Mouse (Mus musculus) gastrocnemius, postnatal 36 days (tissue): Measurements from ENCODE around the gene Tarbp2. TPM values are rescaled to one million over a fixed set of nuclear protein-coding genes. Genes with fewer than 3 reads are reported as not detected.

ENCODE experiments used
- DNase-seq, 2 experiments: peaks; one replicate each; pipeline ENCODE4 v3.0.0; 2022
- intact Hi-C: fragments of 180-260 bp; cut with DNase I; formaldehyde crosslinking; loops from one replicate; pipeline ENCODE4 v1.15.1; 2025
- total RNA-seq, 2 experiments: library from RNA; stranded (reverse); gene quantifications; 2 replicates each; pipeline ENCODE4 v1.2.3; 2021

Tarbp2 gene
- total RNA-seq, 2 experiments from 2014 or later: 33.0 to 33.4 TPM

DNA sequence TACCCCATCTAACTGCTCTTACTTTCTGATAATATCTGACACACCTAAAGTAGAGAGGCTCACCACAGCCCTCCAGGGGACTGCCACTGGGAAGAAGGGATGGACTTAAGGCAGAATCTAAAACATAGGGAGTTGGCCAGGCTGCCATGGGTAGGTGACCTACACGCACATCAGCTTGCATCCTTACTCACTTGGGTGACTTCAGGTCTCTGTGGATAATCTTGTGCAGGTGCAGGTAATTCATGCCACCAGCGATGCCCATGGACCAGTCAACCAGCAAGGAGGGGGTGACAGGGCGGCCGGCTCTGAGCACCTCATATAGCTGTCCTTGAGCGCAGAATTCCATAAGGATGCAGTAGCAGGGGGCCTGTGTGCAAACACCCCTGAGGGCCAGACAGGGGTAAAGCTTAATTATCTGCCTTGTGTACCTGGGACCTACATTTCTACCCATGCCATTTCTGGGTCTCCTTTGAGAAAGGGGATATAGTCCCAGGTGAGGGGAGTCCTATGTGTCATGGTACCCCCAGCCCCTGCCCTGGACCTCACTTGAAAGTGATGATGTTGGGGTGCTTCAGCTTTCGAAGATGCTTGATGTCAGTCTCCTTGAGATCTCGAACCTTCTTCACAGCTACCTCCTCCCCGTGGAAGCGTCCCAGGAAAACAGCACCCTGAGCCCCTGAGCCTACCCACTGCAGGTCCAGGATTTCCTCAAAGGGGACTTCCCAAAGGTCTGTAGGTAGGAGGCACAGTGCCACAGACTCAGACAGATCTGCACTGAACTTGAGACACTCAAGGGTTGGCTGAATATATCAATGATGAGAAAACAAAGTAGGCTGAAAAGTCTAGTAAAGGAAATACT lies 13.8 kb upstream of the Tarbp2 start:
- DNase-seq: no peak
- intact Hi-C loops: no loop called here

DNA sequence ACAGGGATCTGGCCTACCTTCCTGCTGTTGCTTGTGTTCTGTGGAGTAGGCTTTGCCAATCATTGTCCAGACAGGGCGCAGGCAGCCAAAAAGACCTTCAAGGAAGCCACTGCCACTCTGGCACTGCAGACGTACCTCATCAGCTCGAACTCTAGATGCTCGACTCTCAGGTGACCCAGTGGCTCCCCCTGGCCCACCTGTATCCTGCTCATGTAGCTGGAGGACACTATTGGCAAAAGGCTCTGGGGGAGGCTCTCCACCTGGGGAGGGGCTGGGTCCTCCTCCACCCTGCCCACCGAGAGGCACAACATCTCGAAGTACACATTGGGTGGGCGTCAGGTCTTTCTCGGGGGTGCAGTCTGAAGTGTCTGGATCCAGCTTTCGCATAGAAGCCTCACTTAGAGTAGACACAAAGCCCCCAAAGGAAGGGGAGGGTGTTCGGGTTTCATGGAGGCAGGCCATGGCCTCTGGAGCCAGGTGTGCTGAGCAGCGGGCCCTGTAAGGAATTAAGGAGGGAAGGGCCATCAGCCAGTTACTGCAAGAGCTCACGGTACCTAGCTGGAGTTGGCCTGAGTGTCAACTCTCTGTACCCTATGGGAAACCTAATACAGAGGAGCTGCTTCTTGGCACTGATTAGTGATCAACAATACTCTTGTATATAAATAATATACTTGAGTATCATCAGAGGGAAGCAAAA lies 12.8 kb upstream of the Tarbp2 start:
- no peak for DNase-seq
- intact Hi-C loops: no loop called here

DNA sequence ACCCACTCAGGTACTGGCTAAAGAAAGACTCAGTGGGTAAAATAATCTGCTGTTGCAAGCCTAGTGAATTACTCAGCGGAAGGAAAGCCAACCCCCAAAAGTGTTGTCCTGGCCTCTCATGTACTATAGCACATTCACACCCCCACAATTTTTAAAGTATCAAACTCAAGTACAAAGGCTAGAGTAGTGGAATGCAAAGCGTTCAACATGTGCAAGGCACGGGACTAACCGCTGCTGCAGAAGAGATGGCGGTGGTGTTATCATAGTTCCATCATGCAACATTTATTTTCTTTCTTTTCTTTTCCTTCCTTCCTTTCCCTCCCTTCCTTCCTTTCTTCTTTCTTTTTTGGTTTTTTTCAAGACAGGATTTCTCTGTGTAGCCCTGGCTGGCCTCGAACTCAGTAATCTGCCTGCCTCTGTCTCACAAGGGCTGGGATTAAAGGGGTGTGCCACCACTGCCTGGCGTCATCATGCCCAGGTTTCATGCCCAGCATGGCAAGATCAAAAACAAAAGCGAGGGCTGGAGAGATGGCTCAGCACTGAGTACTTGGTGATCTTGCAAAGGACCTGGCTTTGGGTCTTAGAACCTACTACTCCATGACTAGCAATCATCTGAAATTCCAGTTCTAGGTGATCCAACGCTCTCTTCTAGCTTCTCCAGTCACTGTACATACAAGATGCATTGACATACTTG lies 12.1 kb upstream of the Tarbp2 start:
- no peak for DNase-seq
- intact Hi-C loops: no loop called here

DNA sequence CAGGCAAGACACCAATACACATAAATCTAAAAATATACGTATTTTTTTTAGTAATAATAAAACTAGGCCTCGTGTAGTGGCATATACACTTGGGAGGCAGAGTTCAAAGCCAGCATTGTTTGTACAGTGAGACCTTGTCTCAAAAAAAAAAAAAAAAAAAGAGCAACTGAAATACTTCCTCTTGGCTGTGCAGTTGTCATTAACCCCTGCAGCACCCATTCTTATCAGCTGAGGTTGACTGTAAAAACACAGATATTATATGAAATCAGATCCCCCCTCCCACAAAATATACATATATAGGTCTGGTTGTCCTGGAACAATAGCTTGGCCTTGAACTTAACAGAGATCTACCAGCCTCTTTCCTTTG lies 11.5 kb upstream of the Tarbp2 start:
- DNase-seq: no peak
- intact Hi-C loops: no loop called here

DNA sequence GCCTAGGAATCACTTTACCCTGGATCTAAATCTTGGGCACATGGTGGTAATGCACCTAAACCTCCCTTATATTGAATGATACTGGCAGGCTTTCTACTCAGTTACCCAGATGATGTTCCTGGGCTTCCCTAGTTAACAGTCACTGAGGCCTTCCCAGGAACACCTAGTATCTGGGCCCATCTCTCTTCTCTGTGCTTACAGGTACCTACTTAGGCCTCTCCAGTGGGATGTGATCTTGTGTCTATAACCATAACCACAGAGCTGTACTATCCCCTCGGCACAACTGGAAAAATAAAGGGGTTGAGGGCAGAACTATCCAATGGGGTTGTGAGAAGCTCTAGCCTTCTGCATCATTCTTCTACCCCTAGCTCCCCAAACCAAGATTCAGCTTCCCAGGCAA lies 11.1 kb upstream of the Tarbp2 start:
- DNase-seq: no peak
- intact Hi-C loops: no loop called here

DNA sequence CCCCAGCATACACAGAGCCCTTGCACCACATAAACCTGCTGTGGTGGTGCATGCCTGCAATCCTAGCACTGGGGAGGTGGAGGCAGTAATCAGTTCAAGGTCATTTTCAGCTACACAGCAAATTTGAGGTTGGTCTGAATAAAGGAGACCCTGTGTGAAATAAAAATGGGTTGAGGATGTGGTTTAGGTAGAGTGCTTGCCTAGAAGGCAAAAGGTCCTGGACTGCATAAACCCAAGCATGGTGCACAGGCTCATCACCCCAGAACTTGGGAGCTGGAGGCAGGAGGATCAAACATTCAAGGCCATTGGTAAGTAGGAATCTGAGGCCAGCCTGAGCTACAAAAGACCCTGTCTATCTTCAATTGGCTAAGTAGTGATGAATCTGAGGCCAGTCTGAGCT lies 10.4 kb upstream of the Tarbp2 start:
- DNase-seq: no peak
- intact Hi-C loops: no loop called here

DNA sequence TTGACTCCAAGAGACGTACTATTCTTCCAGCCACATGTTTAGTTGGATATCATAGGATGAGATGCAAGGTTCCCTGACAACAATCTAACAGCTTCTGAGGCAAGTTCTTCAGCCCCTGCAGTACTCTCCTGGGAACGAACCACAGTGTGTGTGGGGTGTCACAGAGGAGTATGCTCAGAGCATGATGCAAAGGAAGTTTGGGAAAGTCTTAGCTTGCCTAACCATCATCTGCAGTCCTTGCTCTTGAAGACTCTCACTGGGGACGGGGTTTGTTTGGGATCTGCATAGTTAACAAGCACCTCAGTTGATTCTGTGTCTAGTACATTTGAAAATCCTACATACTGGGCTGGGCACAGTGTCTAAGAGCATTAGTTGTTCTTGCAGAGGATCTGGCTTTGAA lies 9.7 kb upstream of the Tarbp2 start:
- no peak for DNase-seq
- intact Hi-C loops: no loop called here

DNA sequence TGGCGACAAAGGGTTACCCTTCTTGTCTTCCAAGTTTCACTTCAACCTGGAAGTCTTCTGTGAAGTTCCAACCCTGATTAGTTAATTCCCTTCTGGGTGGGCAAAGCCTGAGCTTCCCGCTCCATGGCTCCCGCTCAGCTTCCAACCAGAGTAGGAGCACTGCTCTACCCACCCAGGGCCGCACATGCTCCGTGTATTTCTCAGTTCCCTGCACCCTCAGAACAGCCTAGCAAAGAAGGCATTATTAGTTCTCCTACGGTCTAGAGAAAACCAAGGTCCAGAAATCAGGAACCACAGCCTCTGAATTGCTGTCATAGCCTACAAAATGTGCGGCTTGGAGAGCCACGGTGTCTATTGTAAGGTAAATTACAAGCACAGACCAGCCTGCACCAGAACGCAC lies 7.9 kb upstream of the Tarbp2 start:
- DNase-seq: no peak

DNA sequence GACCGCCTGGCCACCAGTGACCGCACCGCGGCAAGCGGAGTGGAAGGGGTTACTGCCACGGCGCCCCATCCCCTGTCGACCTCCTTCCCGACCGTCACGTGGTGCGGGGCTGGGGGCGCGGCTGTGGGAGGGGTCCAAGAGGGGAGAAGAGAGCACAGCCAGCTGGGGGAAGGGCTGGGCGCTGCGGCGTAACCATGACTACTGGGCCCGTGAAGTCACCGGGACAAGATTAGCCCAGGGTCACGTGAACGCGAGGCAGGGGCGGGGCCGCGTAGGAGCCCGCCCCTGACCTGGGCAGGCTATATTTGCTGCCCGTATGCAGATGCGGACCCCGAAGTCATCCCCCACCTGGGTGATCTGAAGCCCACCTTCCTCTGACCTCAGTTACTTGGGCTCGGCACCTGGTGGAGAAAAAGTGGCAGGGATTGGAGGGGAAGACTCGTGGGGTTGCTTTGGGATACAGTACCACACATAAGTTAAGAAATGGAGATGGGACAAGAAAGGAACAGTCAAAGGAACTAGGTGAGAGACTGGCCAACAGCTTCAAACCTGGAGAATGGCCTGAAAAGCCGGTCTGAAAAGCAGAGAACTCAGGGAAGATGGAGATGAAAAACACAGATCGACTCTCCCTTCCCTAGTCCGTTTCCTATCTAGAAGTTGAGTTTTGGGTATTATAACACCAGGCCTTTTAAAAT lies 7.3 kb upstream of the Tarbp2 start:
- intact Hi-C loops: loop anchor here (5.0 kb wide), 1 partner anchor 33 kb away; no protein-coding TSS in a partner anchor
- DNase-seq: peak; percentile 66 to 68

More for the DNA sequence above, 7.9 kb upstream of the Tarbp2 start:
- intact Hi-C loops: loop anchor here (5.0 kb wide), 1 partner anchor 33 kb away; no protein-coding TSS in a partner anchor

DNA sequence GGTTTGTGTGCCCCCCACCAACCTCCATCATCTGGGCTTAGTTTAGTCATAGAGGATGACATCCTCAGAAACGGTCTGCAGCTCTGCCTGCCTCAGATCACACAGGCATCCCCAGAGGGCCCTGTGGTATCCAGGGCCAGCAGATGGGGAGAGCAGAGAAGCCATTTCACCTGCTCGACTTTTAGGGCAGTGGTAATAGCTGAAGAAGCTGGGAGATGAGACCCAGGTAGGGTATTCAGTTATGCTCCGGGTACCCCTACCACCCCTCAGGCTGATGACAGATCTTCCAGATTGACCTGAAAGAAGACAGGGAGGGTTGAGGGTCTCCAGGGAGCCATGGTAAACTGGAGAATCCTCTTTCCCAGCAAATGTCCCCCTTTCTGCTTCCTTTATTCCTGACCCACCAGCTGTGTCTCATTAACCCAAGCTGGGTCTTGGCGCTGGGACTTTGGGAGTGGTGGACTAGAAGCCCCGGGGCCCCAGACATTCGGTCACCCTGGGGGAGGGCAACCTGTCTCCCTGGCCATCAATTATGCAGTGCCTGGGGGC lies 6.6 kb upstream of the Tarbp2 start:
- intact Hi-C loops: loop anchor here (5.0 kb wide), 1 partner anchor 34 kb away; no protein-coding TSS in a partner anchor
- no peak for DNase-seq

DNA sequence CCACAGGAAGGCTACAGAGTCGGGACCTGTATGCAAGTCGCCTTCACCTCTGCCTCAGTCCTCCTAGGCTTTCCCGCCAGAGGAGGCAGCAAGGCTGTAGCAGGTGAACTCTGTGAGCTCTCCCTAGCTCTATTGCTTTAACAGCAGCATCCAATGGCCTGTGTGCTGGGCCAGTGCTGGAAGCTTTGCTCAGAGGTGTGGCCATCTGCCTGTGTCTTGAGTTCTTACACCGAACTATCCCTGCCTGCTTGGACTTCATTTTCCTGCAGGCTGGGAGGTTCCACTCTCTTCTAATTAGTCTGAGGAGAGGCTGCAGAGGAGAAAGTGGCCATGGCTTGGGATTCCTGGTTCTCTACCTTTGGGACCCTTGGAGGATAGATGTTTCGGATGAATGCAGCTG lies 6.0 kb upstream of the Tarbp2 start:
- no peak for DNase-seq
- intact Hi-C loops: loop anchor here (5.0 kb wide), 1 partner anchor 35 kb away; no protein-coding TSS in a partner anchor

DNA sequence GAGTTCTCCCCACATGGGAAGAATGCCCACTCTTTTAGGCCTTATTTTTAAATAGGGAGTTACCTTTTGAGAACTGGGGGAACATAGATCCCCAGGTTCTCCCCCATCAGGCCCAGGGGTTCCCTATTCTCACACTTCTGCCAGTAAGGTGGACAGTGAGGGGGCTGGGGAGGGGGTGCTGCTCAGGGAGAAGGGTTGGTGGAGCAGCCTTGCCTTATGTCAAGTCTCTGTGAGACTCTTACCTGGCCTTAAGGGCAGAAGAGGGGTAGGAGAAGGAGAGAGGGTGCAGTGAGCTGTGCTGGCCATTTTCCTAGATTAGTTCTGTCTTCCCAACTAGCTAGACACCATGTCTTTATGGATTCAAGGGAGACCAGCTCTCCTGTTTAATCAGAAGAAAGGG lies 5.5 kb upstream of the Tarbp2 start:
- intact Hi-C loops: loop anchor here (5.0 kb wide), 1 partner anchor 35 kb away; no protein-coding TSS in a partner anchor
- DNase-seq: no peak

DNA sequence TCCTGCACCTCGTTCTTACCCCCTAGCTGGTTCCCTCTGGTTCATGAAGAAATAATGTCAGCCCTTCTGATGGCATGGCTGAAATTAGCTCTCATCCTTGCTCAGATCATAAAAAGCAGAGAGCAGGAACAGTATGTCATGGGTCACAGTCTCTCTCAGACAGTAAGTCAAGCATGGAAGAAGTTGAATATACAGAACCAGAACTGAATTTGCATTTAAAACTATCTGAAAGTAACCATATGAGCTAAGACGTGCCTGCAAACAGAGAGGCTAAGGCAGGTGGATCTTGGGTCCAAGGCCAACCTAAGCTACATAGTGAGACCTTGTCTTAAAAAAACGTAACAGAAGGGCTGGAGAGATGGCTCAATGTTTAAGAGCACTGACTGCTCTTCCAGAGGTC lies 5.0 kb upstream of the Tarbp2 start:
- DNase-seq: no peak
- intact Hi-C loops: loop anchor here (5.0 kb wide), 1 partner anchor 36 kb away; no protein-coding TSS in a partner anchor

DNA sequence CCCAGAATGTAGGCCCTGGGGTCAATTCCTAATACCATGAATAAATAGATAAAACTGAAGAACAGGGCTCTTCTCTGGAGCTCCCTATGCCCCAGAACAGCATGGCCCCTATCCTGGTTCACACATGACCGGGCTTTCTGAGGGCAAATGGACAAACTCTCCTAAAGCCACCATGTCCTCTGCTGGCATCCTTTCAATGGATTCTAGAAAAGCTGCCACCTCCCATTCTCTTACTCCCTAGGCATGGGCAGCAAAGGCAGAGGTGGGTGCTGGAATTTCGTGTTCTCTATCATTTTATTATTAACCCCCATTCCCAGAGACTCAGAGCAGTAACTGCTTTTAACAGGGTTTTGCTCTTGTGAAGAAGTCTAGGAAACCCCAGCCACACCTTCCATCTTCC lies 2.7 kb upstream of the Tarbp2 start:
- intact Hi-C loops: no loop called here
- DNase-seq: no peak

DNA sequence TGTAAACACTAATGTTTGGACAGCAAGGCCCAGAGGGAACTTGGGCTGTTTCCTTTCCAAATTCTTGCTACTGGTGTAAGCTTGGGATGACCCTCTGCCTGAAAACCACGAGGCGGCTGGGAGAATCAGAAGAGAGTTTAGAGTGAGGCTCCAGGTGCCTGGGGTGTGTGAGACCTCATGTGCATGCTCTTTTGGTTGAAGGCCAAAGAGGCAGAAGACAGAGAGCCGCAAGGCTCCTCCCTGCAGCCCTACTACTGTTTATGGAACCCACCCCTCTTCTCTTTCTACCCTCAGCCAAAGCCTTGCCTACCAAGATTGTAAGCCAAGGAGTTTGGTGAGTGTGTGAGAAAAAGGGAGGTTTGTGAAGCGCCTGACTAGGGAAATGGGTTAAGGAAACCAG lies 2.2 kb upstream of the Tarbp2 start:
- intact Hi-C loops: no loop called here
- DNase-seq: no peak

DNA sequence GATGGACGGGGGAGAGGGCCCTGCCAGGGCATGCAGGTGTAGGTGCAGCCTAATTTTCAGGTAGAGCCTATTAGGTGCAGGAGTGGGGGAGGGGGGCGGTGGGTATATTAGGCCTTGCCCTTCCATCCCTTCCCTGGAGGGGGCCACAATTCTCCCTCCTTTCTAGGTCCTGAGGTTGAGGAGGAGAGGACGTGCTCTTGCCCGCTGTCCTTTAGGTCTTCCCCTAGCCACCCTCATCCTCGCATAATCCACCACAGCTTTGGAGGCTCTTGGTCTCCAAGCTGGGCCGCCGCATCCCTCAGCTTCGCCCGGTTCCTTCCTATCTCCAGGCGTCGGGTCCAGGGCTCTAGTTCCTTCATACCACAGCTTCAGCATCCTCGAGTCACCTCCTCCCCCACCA lies 1.7 kb upstream of the Tarbp2 start:
- intact Hi-C loops: no loop called here
- DNase-seq: no peak

DNA sequence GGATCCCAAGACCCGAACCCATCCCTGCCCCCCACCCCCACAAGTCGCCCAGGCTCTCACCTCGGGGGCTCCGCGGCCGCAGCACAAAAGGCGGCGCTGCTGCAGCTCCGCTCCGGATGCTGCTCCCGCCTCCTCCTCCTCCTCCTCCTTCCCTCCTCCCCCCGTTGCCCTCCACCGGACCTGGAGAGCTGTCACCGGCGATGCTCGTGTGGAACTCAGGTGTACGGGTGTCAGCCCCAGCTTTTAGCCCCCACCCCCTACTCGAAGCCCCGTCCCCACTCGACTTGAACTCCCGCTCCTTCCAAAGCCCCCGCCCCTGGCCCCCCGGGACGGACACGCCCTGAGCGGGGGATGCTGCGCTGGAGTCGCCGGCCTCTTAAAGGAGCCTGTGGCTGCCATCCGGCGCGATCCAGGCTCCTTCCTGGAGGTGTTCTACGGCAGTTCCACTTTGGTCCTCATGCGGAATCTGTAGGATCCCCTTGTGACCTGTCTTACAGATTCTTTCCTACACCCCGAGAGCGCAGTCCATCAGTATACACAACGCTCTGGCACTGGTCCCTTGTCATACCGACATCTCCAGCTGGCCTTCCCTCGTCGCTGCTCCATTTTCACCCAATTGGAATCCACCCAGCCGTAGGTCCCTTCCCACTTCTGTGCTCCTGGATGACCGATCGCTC lies 1.1 kb upstream of the Tarbp2 start, which contains the start of gene Map3k12:
Gene Map3k12 (minus strand): TSS at position 337 of the 677 bp plus-strand sequence.
- intact Hi-C loops: no loop called here
- peak; percentile 59 to 77 for DNase-seq

DNA sequence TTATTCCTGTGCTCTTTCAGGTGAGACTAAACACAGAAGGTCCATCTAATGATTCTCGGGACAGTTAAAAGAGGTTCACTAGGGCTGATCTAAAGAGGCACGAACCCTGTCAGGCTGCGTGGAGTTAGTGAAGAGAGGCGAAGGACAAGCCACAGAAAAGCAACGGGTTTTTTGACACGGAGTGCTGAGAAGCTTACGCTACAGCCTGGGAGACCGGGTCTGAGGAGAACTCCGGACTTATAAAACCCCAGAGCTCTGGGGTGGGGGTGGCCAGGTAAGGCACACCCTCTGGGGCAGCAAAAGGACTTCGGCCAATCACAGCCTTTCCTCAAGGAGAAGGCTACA lies 389 bp upstream of the Tarbp2 start:
- no peak for DNase-seq
- intact Hi-C loops: no loop called here

DNA sequence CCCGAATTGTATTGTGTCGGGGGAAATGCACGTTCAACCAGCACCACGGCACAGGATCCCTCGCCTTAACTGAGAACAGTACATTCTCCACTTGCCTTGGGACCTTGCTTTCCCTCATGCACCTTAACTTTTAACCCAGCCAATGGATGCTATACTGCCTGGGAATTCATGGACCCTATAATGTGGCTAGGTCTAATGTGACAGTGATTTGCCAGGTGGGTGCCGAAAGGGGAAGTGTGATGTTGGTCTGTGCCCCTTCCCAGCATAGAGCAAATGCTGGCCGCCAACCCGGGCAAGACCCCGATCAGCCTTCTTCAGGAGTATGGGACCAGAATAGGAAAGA lies 838 bp downstream of the Tarbp2 start:
- intact Hi-C loops: no loop called here
- no peak for DNase-seq
